Mouse (Mus musculus): Measurements from ENCODE around the gene Oas1a.

DNA sequence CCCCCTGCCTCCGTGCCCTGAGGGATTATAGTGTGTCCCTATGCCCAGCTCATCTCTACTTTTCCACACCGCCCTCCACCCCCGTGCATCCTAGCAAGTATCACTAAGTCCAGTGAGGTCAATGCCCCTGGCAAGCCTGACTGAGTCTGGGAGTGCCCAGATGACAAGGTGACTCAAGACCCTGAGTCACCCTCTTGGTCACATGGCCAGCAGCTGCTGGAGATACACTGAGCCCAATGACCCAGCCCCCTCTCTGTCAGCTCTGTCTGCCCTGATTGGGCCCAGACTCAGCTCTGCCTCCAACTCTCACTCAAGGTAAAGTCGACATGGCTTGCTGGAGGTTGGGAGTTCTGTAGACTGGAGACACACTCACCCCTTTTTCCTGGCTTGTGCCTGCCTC, 30.5 kb upstream of the Oas1a start:
- TF ChIP-seq CTCF (IDR thresholded peaks at IDR 0.05; ENCODE audit: insufficient read depth, low read length) (no peak), POLR2A (IDR thresholded peaks at IDR 0.05; ENCODE audit: borderline replicate concordance, extremely low read depth, low read depth, low read length) (no peak)
